Mouse (Mus musculus) liver, postnatal 0 days (tissue): ENCODE measurements around the gene Ankrd40. TPM values are rescaled to one million over a fixed set of nuclear protein-coding genes. Genes with fewer than 3 reads are reported as not detected.
A peak's percentile ranks its signal among the peaks of the same experiment; 100 is the strongest.

Experiments
- ATAC-seq: fragments of 200-750 bp; cut with Nextera tagmentation; 2 replicates; pipeline ENCODE4 v1.8.0; 2017; ENCODE audit warnings: mild to moderate bottlenecking, moderate library complexity
- DNase-seq: peaks from one replicate; pipeline ENCODE4 v3.0.0-alpha.2; 2016
- H3K27ac ChIP-seq: fragments of 300-500 bp; sonication (generic); 2 replicates; pipeline ENCODE4 v1.5.1; 2014; ENCODE audit warnings: antibody characterized with exemption, moderate library complexity, mild to moderate bottlenecking, low read depth
- H3K27me3 ChIP-seq: fragments of 300-500 bp; sonication (generic); 2 replicates; pipeline ENCODE4 v1.6.1; 2014; ENCODE audit warnings: low read length, control low read depth, mixed read lengths; ENCODE audit not compliant: insufficient read depth
- H3K36me3 ChIP-seq: fragments of 300-500 bp; sonication (generic); replicated peaks from 2 replicates; pipeline ENCODE4 v1.6.1; 2014; ENCODE audit warnings: mild to moderate bottlenecking, control low read depth, low read length, moderate library complexity, mixed read lengths; ENCODE audit not compliant: insufficient read depth
- H3K4me1 ChIP-seq: fragments of 300-500 bp; sonication (generic); 2 replicates; pipeline ENCODE4 v1.6.1; 2014; ENCODE audit warnings: antibody characterized with exemption, mild to moderate bottlenecking, control low read depth; ENCODE audit not compliant: insufficient read depth
- H3K4me2 ChIP-seq: fragments of 300-500 bp; sonication (generic); 2 replicates; pipeline ENCODE4 v1.6.1; 2014; ENCODE audit warnings: low read depth, mild to moderate bottlenecking, low read length, moderate library complexity, mixed read lengths
- H3K4me3 ChIP-seq: fragments of 300-500 bp; sonication (generic); 2 replicates; pipeline ENCODE4 v1.5.1; 2014; ENCODE audit warnings: low read depth, low read length
- H3K9ac ChIP-seq: fragments of 300-500 bp; sonication (generic); replicated peaks from 2 replicates; pipeline ENCODE4 v1.6.1; 2014; ENCODE audit warnings: mild to moderate bottlenecking, moderate library complexity
- H3K9me3 ChIP-seq: fragments of 300-500 bp; sonication (generic); 2 replicates; pipeline ENCODE4 v1.6.1; 2016; ENCODE audit warnings: mild to moderate bottlenecking, control low read depth, low read length, mixed read lengths
- CTCF ChIP-seq: sonication (generic); IDR thresholded peaks from 2 replicates; pipeline ENCODE4 v1.5.1; 2016; ENCODE audit warnings: antibody characterized with exemption, low read depth
- EP300 ChIP-seq: IDR thresholded peaks from 2 replicates; pipeline ENCODE4 v1.6.1; 2016; ENCODE audit warnings: antibody characterized with exemption, low read depth, mild to moderate bottlenecking
- WGBS: fragments of 180-500 bp; shearing (Covaris S2); extraction: QIAGEN DNeasy Blood & Tissue Kit; methylation state at CpG from one replicate; pipeline ENCODE4 v1.1.7; 2014; ENCODE audit not compliant: insufficient replicate concordance; 5-methylcytosine and 5-hydroxymethylcytosine counted together
- polyA plus RNA-seq: library from polyadenylated mRNA; unstranded; fragments of >200 nt; fragmentation: Nextera tagmentation; extraction: Ambion mirVana; gene quantifications from 2 replicates; pipeline ENCODE4 v1.2.1, GENCODE M21; 2015

The Ankrd40 gene
- polyA plus RNA-seq, 1 experiment from 2014 or later = 8.5 TPM

DNA sequence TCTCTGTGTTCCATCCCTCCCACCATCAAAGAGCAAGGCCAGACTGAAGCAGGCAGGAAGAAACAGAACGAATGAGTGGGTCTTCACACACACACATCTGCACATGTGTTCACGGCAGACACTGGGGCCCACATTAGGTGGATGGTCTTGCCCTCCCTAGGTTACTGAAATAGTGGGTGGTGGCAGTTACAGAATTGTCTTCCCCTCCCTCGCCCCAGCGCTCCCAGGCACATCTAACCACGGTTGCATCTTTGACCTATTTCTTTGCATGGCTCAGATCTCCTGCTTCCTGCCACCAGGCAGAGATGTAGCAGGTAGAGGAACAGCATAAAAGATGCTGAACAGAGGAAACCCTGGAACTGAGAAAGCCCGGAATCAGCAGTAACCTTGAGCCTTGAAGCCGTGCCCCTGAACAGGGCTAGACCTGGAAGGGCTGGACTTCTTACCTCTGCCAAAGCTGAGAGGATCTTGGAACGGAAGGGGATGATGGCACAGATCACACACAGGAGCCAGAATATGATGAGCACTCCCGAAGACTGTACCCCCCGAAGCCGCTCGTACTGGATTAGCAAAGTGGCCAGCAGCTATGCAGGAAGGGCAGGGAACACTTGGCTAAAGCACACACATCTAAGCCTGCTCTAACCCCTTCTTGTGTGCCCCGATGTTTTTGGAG is 46.6 kb downstream of the Ankrd40 start:
- Histone ChIP-seq H3K9me3 (no peaks in the 10 kb centered on the region), H3K9ac (no peak overlapping the region), H3K27me3 (no peaks in the 10 kb centered on the region), H3K27ac (no peak overlapping the region), H3K4me1 (peaks cover 9% of the 10 kb centered on the region), H3K4me3 (no peak overlapping the region), H3K4me2 (no peak overlapping the region), H3K36me3 (no peaks in the 10 kb centered on the region)
- no peak for DNase-seq
- TF ChIP-seq CTCF (no peak), EP300 (no peak)
- WGBS = 76% methylated on average over 13 of the region's 13 CpGs
- no peak for ATAC-seq

DNA sequence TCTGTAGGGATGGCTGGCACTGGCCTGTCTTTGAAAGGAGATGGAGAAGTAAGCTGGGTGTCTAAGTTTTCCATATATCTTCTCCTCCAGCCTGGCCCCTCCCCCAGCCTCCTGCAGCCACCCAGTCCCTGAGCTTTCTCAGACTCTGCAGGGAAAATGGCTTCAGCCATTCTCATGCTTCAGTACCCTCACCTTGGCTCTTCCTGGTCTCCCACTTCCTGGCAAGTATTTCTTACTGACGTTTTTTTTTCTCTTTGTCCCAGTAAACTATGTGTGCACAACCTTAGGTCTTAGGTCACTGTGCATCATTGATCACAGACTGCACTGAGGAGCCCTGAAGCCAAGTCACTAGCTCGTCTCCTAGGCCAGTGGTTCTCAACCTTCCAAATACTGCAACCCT is 51.3 kb downstream of the Ankrd40 start:
- WGBS = 28% methylated on average over 2 of the region's 2 CpGs
- H3K9me3 ChIP-seq = no peaks in the 10 kb centered on the region
- H3K36me3 ChIP-seq = no peaks in the 10 kb centered on the region
- ATAC-seq (no peak), DNase-seq (no peak)
- H3K27me3 ChIP-seq = no peaks in the 10 kb centered on the region
- no peak for TF ChIP-seq EP300
- TF ChIP-seq CTCF = no peak
- H3K4me1 ChIP-seq = no peaks in the 10 kb centered on the region
- no peak overlapping the region for H3K4me2 ChIP-seq
- H3K4me3 ChIP-seq = no peak overlapping the region
- H3K9ac ChIP-seq = no peak overlapping the region
- H3K27ac ChIP-seq = no peak overlapping the region

DNA sequence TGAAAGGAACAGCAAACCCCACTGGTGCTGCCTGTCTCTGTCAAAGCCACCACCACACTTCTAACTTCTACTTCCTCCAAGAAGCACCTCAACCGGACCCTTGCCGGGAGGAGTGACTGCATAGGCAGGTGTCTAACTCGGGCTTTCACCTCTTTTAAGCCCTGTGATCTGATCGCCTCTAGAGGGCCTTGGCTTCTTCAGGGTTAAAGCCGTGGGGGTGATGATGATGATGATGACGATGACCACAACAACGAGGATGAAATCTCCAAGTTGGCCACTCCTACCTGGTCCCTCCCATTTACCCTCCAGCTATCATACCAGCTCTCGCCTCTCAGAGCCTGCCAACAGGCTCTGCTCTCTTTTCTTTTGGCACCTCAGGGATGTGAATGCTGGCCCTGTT is 51.9 kb downstream of the Ankrd40 start:
- WGBS = 45% methylated on average over 8 of the region's 8 CpGs
- Histone ChIP-seq H3K4me2 (no peak overlapping the region), H3K36me3 (no peaks in the 10 kb centered on the region), H3K9ac (no peak overlapping the region), H3K27ac (no peak overlapping the region), H3K9me3 (no peaks in the 10 kb centered on the region), H3K27me3 (no peaks in the 10 kb centered on the region), H3K4me1 (no peaks in the 10 kb centered on the region), H3K4me3 (no peak overlapping the region)
- TF ChIP-seq EP300 (no peak), CTCF (no peak)
- DNase-seq = no peak
- no peak for ATAC-seq

DNA sequence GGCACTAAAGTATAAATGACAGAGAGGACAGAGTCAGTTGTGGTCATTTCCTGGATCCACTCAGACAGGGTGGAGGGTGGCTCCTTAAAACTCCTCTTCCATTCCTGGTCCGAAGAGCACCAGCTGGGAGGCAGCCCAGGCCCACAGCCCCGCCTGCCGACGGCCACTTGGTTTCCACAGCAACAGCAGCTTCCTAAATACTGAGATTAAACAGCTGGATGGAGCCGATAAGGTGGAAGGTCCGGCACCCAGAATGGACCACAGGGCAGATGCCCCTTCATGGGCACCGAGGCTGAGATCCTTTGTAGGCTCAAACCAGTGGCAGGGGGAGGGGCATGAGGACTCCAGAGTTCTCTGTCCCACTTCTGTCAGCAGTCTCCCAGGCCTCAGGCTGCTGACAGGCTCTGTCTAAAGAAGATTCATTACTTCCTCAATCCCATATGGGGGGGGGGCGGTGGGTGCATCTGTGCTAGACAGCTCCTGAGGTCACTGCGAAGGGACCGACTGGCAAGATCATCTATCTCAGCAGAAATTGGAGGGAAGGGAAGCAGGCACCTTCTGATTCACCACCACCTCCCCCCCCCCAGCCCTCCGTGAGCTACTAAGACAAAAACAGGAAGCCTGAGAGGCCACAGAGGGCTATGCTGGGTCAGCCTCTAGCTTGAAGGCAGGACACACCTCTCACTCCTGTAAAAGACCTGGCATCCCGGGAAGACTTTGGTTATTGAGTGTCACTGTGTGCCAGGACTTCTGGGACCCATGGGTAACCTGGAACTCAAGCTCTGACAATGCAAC is 58.4 kb downstream of the Ankrd40 start:
- H3K36me3 ChIP-seq = no peaks in the 10 kb centered on the region
- peak overlapping the region; percentile 52 for H3K27ac ChIP-seq
- TF ChIP-seq CTCF (no peak; the same call in 1 of the 2 replicates), EP300 (peak; percentile 24; the same call in 1 of the 2 replicates)
- H3K9me3 ChIP-seq = no peaks in the 10 kb centered on the region
- no peak overlapping the region for H3K4me3 ChIP-seq
- H3K4me1 ChIP-seq = 0 out of 2 replicates have a peak, but pooled peaks cover 5% of the 10 kb centered on the region
- peak; percentile 82 for ATAC-seq
- no peak overlapping the region for H3K9ac ChIP-seq
- DNase-seq = peak; percentile 60
- H3K4me2 ChIP-seq = peak overlapping the region; percentile 33
- H3K27me3 ChIP-seq = no peaks in the 10 kb centered on the region
- 13% methylated on average over 12 of the region's 12 CpGs for WGBS

DNA sequence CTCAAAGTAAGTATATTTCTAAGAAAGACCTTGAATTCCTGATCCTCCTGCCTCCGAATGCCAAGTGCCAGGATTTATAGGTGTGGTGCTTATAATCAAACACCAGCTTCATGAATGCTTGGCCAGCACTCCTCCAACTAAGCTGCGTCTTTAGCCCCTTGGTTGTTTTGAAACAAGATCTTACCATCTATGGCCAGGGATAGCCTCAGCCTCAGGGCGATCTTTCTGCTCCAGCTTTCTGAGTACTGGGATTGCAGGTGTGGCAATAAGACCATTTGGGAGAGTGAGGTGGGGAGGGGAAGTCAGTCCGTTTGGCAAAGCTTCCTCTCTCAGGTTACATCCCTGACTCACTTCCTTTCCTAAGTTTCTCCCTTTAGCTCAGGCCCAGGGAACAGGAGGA is 60.0 kb downstream of the Ankrd40 start:
- TF ChIP-seq CTCF = no peak
- no peak for DNase-seq
- no peaks in the 10 kb centered on the region for H3K36me3 ChIP-seq
- no peaks in the 10 kb centered on the region for H3K9me3 ChIP-seq
- peaks cover 11% of the 10 kb centered on the region; the same call in 1 of the 2 replicates for H3K4me1 ChIP-seq
- no peak overlapping the region for H3K27ac ChIP-seq
- H3K4me3 ChIP-seq = no peak overlapping the region
- 64% methylated on average over 4 of the region's 4 CpGs for WGBS
- no peak overlapping the region for H3K9ac ChIP-seq
- ATAC-seq = no peak
- no peak overlapping the region for H3K4me2 ChIP-seq
- no peaks in the 10 kb centered on the region for H3K27me3 ChIP-seq

DNA sequence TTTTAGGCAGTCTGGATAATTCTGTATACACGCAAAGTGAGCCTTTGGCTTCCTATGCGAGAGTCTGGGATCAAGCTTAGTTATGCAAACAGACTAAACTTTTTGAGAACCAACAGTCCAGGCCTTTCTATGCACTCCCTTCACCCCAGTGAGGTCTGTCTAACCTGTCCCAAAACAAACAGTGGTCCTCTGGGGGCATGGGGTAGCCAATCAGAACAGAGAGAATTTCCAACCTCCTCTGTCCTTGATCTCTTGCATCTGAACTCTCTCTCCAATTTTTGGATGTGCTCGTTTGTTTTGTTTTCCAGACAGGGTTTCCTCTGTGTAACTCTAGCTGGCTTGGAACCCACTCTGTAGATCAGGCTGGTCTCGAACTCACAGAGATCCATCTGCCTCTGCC is 61.2 kb downstream of the Ankrd40 start:
- DNase-seq (no peak), ATAC-seq (peak; percentile 26; the same call in 1 of the 2 replicates)
- Histone ChIP-seq H3K4me2 (no peak overlapping the region), H3K27me3 (no peaks in the 10 kb centered on the region), H3K9me3 (no peaks in the 10 kb centered on the region), H3K36me3 (no peaks in the 10 kb centered on the region), H3K27ac (0 out of 2 replicates have a peak overlapping the region, but pooled peaks have one; percentile 2), H3K4me3 (no peak overlapping the region), H3K9ac (no peak overlapping the region), H3K4me1 (peaks cover 12% of the 10 kb centered on the region; the same call in 1 of the 2 replicates)
- TF ChIP-seq CTCF (no peak), EP300 (no peak)
- WGBS = 71% methylated on average over 4 of the region's 4 CpGs
